Mouse (Mus musculus) gastrocnemius, postnatal 36 days (tissue): ENCODE data around the gene Fbxl2. TPM values are rescaled to one million over a fixed set of nuclear protein-coding genes. Genes with fewer than 3 reads are reported as not detected.
"Not testable (repeated sequence)": the region's sequence is repeated elsewhere in the genome, so short reads cannot be mapped to it uniquely, and the experiment has no call there.

Source experiments
- DNase-seq, 2 experiments: peaks; one replicate each; pipeline ENCODE4 v3.0.0; 2022
- intact Hi-C: fragments of 180-260 bp; cut with DNase I; formaldehyde crosslinking; loops from one replicate; pipeline ENCODE4 v1.15.1; 2025
- long read RNA-seq, 2 experiments: library from polyadenylated mRNA; stranded (forward); transcript quantifications; one replicate each; pipeline ENCODE4 v2.0.0; 2021
- total RNA-seq, 2 experiments: library from RNA; stranded (reverse); gene quantifications; 2 replicates each; pipeline ENCODE4 v1.2.3; 2021

Fbxl2 gene
- under 1 TPM; 0.44 to 0.77 TPM for total RNA-seq
- long read RNA-seq, experiment 1, partial matches to known transcripts = 1 of 7 reads
- long read RNA-seq, experiment 1, other reads (novel, unspliced or antisense) = 6 of 7 reads
- long read RNA-seq, experiment 2, partial matches to known transcripts = 0 of 10 reads
- long read RNA-seq, experiment 2, other reads (novel, unspliced or antisense) = 9 of 10 reads

DNA sequence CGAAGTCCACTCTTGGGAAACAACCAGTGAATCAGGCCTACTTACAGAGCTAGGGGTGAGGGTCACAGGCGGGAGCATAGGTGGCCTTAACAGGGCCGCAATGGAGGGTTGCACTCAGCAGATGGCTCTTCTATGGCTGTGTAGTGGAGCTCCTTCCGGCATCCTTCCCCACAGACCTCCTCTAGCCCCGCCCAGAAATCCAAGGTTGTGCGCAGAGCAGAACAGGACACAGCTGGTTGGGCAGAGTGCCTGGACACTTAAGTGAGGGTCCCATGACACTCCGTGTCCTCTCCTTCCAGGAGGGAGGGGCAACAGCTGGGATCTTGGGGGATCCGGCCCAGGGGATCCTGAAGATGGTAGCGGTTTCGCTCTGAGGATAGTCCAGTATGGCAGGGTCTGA lies at the start of gene Fbxl2:
TSS of gene Fbxl2 (minus strand) at position 164 of the 400 bp plus-strand sequence.
- peak in 1 of 2 experiments; percentile 11 for DNase-seq
- intact Hi-C loops = no loop called here

- DNase-seq = no peak
- intact Hi-C loops = loop anchor here (5.0 kb wide), 1 partner anchor 277 kb away; no protein-coding TSS in a partner anchor
These were observed 48.9 kb upstream of the Fbxl2 start for GRCm38 (mm10) chr9:114094854-114095253.

- DNase-seq = not testable (repeated sequence)
- intact Hi-C loops = loop anchor here (5.0 kb wide), 1 partner anchor 280 kb away; no protein-coding TSS in a partner anchor
These were observed 46.2 kb upstream of the Fbxl2 start for GRCm38 (mm10) chr9:114092188-114092587.

DNA sequence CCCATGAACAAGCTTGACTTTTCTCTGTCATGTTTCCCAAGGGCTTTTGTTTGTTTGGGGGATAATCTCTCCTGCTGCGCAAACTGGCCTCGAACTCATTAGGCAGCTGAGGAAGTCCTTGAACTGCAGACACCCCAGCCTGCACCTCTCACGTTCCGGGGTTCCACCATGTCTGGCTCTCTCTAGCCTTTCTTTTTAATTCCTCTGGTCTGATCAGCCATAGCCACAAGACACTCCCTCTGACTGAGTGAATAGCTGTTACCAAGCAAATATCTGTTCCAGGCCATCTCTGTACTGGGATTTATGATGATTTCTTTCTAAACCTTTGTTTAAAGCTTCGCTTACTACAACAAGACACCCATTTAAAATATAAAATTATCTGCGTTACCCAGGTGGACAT lies 42.9 kb upstream of the Fbxl2 start:
- DNase-seq, intact Hi-C loops: not testable (repeated sequence)

DNA sequence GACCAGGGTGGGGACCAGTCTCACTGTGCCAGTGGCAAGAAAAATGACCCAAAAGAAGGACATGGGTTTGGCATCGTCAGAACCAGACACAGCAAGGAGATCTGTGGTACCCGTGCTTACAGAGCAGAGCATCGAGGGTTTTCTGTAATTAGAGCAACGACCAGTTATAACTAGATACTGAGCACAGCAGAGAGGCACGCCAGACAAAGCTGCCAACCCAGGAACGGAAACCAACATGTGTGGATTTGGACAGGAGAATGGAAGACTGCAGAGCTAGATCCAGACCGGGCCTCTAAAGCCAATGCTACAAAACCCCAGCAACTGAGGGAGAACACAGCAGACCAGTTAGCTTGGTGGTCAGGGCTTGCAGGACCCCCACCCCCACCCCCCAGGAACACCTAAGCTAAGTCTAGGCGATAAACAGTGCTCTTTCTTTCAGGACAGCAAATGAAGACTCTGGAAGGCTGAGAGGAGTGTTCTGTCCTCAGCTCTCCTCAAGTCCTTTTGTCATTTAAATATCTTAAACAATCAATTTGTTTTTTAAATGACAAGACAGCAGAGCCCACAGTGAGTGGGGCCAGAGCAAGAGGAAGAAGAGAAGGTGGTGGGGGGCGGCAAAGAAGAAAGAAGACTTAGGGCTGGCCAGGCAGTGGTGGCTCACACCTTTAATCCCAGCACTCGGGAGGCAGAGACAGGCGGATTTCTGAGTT lies 41.3 kb upstream of the Fbxl2 start:
- intact Hi-C loops = no loop called here
- DNase-seq = no peak

- no peak for DNase-seq
- intact Hi-C loops = no loop called here
These were observed 40.4 kb upstream of the Fbxl2 start for GRCm38 (mm10) chr9:114086422-114086821.

GRCm38 (mm10) chr9:114073681-114074080 lies 27.7 kb upstream of the Fbxl2 start:
- intact Hi-C loops = no loop called here
- no peak for DNase-seq

DNA sequence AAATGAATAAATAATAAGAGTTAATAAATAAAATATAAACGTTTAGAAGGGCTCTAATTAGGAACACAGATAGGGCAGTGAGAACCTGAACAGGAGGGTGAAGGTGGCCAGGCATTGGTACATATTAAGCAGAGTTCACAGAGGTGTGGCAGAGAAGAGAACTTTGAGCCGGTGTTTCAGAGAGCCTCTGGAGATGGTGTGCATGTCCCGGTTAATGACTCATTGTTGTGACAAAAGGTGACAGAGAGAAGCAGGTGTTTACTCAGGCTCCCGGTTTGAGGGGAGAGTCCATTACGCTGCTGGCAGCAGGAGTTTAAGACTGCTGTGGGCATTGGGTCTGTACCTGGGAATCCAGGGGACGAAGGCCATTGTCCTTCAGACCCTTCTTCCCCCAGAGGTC lies 23.4 kb upstream of the Fbxl2 start:
- no peak for DNase-seq
- intact Hi-C loops = no loop called here

DNA sequence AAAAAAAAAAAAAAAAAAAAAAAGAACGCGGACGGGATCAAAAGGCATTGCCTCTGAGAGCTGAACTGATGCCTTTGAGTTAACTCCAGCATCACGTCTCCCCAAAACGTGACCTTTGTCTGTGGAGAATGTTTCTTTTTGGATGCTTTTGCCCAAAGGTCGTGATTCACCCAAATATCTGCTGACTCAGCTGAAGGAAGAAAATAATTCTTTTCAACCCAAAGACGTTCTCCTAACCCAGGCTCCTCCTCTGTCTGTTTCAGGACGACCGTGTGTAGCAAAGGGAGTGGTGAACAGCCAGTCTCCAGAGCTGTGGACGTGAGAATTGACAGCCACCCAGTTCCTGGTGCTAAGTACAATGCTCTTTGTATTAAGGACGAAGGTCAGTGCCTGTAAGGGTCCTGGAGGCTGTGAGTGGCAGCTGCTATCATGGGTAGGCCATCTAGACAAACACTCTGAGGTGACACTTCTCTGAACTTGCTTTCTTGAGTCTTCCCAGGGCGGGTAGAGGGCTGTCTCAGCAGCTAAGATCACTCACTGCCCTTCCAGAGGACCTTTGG lies 22.6 kb upstream of the Fbxl2 start:
- intact Hi-C loops = no loop called here

DNA sequence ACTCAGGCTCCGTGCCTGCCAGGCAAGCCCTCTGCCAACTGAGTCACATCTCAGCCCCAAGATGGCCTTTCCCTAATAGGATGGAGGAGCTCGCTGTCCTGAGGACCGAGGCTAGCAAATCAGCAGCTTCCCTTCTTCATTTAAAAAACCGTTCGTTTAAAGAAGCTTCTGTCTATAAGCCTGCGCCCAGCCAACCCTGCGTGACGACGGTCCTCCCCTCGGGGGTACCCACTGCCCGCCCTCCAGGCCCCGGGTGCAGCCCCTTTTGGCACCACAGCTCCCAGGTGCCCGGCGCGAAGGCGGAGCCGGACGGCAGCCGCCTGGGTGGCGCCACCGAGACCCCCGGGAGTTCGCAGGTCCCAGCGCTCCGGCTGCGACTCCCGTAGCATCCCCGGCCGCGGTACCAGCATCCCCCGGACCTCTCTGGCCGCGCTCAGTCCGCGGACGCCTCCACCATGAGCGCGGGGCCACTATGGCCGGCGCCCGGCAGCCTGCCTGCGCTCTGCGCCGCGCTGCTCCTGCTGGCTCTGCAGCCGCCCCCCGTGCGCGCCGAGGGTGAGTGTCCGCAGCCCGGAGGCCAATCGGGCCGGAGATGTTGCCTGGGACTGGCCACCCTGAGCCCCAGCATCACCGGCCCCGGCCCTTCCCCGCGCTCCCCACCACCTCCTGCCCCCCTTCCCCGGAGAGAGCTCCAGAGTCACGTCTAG lies 11.3 kb upstream of the Fbxl2 start, which contains the start of gene Susd5:
TSS of gene Susd5 (plus strand) at position 51 of the 707 bp plus-strand sequence.
- intact Hi-C loops = no loop called here
- DNase-seq = no peak

More for the DNA sequence above, 22.6 kb upstream of the Fbxl2 start:
- DNase-seq = no peak

DNA sequence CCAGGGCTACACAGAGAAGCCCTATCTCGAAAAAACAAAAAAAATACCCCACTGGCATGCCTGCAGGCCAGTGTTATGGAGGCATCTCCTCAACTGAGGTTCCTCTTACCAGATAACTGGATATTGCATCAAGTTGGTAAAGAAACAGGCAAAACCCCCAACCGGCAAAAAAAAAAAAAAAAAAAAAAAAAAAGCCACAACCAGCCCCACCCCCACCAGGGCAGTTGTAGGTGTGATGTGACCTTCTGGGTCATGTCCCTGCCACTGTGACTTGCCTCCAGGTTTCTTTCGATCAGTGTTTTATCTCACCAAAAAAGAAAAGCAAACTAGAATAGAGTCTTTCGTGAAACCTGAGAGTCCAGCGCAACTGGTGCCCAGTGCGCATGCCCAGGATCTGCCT lies 6.9 kb upstream of the Fbxl2 start:
- no peak for DNase-seq
- intact Hi-C loops = no loop called here

DNA sequence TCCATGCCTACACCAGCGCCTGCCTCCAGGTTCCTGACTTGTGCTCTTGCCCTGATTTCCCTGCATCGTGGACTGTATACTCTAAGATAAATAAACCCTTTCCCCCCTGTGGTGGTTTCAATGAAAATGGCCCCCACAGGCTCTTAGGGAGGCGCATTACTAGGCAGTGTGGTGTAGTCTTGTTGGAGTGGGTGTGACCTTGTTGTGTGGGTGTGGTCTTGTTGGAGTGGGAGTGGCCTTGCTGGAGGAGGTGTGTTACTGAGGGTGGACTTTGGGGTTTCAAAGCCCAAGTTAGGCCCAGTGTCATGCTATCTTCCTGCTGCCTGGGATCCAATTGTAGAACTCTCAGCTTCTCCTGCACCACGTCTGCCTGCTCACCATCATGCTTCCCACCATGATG lies 6.0 kb upstream of the Fbxl2 start:
- no peak for DNase-seq
- intact Hi-C loops = no loop called here

- intact Hi-C loops = no loop called here
- DNase-seq = no peak
These were observed 4.8 kb upstream of the Fbxl2 start for GRCm38 (mm10) chr9:114050778-114051177.

GRCm38 (mm10) chr9:114050106-114050505 lies 4.1 kb upstream of the Fbxl2 start:
- intact Hi-C loops = no loop called here
- DNase-seq = no peak

DNA sequence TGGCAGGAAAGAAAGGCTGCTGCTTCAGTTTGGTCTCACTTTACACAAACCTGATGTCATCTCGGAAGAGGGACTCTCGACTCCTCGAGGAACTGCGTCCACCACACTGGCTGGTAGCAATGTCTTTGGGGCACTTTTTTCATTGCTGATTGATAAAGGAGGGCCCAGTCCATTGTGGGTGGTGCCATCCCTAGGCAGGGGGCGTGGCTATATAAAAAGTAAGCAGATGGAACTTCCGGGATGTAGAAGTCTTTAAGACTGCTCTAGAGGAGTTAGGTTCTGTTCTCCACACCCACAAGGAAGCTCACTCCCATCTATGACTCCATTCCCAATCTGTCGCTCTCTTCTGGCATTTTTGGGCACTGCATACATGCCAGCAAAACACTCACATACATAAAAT lies 685 bp upstream of the Fbxl2 start:
- DNase-seq = no peak
- intact Hi-C loops = no loop called here

GRCm38 (mm10) chr9:114044446-114044845 lies 1.5 kb downstream of the Fbxl2 start:
- no peak for DNase-seq
- intact Hi-C loops = no loop called here

GRCm38 (mm10) chr9:114042490-114042889 lies 3.5 kb downstream of the Fbxl2 start:
- DNase-seq = no peak
- intact Hi-C loops = no loop called here

DNA sequence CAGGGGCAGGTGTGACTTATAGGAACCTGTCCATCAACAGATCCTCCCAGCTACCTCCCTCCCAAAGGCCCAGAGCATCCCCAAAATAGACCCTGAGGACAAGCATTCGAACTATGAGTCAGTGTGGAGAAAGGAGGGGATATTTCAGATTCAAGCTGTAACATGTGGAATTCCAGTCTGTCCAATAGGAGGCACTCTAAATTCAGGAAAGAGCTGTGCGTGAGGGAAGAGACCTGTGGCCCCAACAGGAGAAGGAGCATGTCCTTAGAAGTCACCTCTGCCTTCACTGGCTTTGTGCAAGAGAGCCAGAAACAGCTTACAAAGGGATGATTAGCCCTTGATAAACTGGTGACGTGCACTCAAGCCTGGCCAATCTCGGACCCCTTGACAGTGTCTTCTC lies 5.0 kb downstream of the Fbxl2 start:
- no peak for DNase-seq
- intact Hi-C loops = no loop called here

GRCm38 (mm10) chr9:114026261-114026934 lies 19.6 kb downstream of the Fbxl2 start:
- peak; percentile 19 to 21 for DNase-seq
- intact Hi-C loops = no loop called here

DNA sequence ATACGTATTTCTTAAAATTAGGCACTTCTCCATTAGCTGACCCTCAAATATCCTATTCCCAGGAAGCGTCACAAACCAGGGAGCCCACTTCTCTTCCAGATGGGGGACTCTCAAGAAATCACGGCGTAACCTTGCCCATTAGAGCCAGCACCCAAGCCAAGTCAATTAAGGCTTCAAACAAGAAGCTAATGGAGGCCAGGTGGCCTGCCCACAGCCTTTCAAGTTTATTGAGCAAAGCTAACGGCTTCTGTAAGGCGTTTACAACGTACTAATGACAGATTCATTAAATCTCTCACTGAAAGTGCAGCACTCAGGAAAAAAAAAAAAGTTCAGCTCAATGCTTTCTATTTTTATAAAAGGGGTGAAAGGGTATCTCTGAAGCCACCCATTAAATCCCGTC lies 20.1 kb downstream of the Fbxl2 start:
- DNase-seq = no peak
- intact Hi-C loops = no loop called here

- intact Hi-C loops = no loop called here
- DNase-seq = no peak
These were observed 20.8 kb downstream of the Fbxl2 start for GRCm38 (mm10) chr9:114025182-114025581.
